In genomic region chr17:74323844-74324243, GRCm38 (mm10) we compare ENCODE assay signal across 8 mouse cellular contexts. TPM values are rescaled to one million over a fixed set of nuclear protein-coding genes. Genes with fewer than 3 reads are reported as not detected.
DNase-seq lines count a peak whose midpoint lies in the region; ATAC-seq and TF ChIP-seq lines count a peak whose summit lies in the region.

Dpy30 (minus strand) TSS chr17:74323944.

- no peak for DNase-seq in cerebellum, adult 2 months
- DNase-seq in Patski (ENCODE audit: low read depth, low spot score), result no peak
- DNase-seq in liver, embryonic 14.5 days (ENCODE audit: low read depth in 3 of 3, low spot score in 3 of 3), result no peak
- no peak for DNase-seq in spleen, adult 12 weeks (ENCODE audit: low spot score)
- no peak for DNase-seq in cerebellum, postnatal 25 days

- TF ChIP-seq EP300 in liver, embryonic 14.5 days (IDR thresholded peaks at IDR 0.05; ENCODE audit: low read depth), result no peak

- POLR2A ChIA-PET in Patski (lab: Charles Lee), result no interaction called here

- no peaks in the 10 kb centered on the region for H3K27me3 ChIP-seq in cerebellum, adult 2 months (ENCODE audit: control insufficient read depth, insufficient read depth, low read length)
- no peaks in the 10 kb centered on the region for H3K27me3 ChIP-seq in Patski
- no peaks in the 10 kb centered on the region for H3K27me3 ChIP-seq in forebrain, embryonic 16.5 days (replicated peaks; ENCODE audit: control insufficient read depth, insufficient read depth, low read length)
- no peaks in the 10 kb centered on the region for H3K27me3 ChIP-seq in hindbrain, embryonic 13.5 days
- H3K27me3 ChIP-seq in liver, embryonic 14.5 days (ENCODE audit: control insufficient read depth, insufficient read depth, low read length), result no peaks in the 10 kb centered on the region

- no peaks in the 10 kb centered on the region for H3K4me1 ChIP-seq in cerebellum, adult 2 months (ENCODE audit: control insufficient read depth, insufficient read depth, low read length)
- no peaks in the 10 kb centered on the region for H3K4me1 ChIP-seq in forebrain, embryonic 16.5 days (replicated peaks; ENCODE audit: control insufficient read depth, insufficient read depth, low read length)
- no peaks in the 10 kb centered on the region for H3K4me1 ChIP-seq in hindbrain, embryonic 13.5 days (replicated peaks)
- no peaks in the 10 kb centered on the region for H3K4me1 ChIP-seq in liver, embryonic 14.5 days (replicated peaks; ENCODE audit: control insufficient read depth in 2 of 2, insufficient read depth in 2 of 2, low read length in 1 of 2)

- H3K36me3 ChIP-seq in forebrain, embryonic 16.5 days (ENCODE audit: control insufficient read depth, insufficient read depth), result no peaks in the 10 kb centered on the region
- no peaks in the 10 kb centered on the region for H3K36me3 ChIP-seq in hindbrain, embryonic 13.5 days
- no peaks in the 10 kb centered on the region for H3K36me3 ChIP-seq in liver, embryonic 14.5 days (replicated peaks; ENCODE audit: control insufficient read depth, insufficient read depth, low read depth)

- no peak for TF ChIP-seq POLR2A in cerebellum, adult 2 months (IDR thresholded peaks at IDR 0.05; ENCODE audit: borderline replicate concordance, insufficient read depth, low read length)

- whole genome bisulfite sequencing in cerebellum, adult 2 months, result 79% methylated on average over 2 of the region's 2 CpGs
- 83% methylated on average over 2 of the region's 2 CpGs for WGBS in forebrain, embryonic 16.5 days
- 84% methylated on average over 2 of the region's 2 CpGs for whole genome bisulfite sequencing in hindbrain, embryonic 13.5 days
- WGBS in liver, embryonic 14.5 days (ENCODE audit: insufficient replicate concordance), result 66% methylated on average over 2 of the region's 2 CpGs

- no peak for TF ChIP-seq CTCF in cerebellum, adult 2 months (IDR thresholded peaks at IDR 0.05; ENCODE audit: borderline replicate concordance, insufficient read depth, low read depth, low read length)
- no peak for TF ChIP-seq CTCF in Patski (IDR thresholded peaks at IDR 0.05)
- TF ChIP-seq CTCF in liver, embryonic 14.5 days (IDR thresholded peaks at IDR 0.05; ENCODE audit: low read depth), result no peak

- H3K9me3 ChIP-seq in forebrain, embryonic 16.5 days (ENCODE audit: control insufficient read depth, low read length), result no peaks in the 10 kb centered on the region
- H3K9me3 ChIP-seq in hindbrain, embryonic 13.5 days, result no peaks in the 10 kb centered on the region
- no peaks in the 10 kb centered on the region for H3K9me3 ChIP-seq in liver, embryonic 14.5 days (ENCODE audit: control insufficient read depth, low read length)

- CTCF ChIA-PET in Patski (lab: Charles Lee), result no interaction called here

- no peak within 1 kb of the TSS for H3K27ac ChIP-seq in cerebellum, adult 2 months (ENCODE audit: insufficient read depth, low read length)
- no peak within 1 kb of the TSS for H3K27ac ChIP-seq in forebrain, embryonic 16.5 days (ENCODE audit: low read length)
- no peak within 1 kb of the TSS for H3K27ac ChIP-seq in hindbrain, embryonic 13.5 days
- no peak within 1 kb of the TSS for H3K27ac ChIP-seq in liver, embryonic 14.5 days

- no peak within 1 kb of the TSS for H3K4me3 ChIP-seq in cerebellum, adult 2 months (replicated peaks; ENCODE audit: insufficient read depth, low read depth, low read length)
- no peak within 1 kb of the TSS for H3K4me3 ChIP-seq in forebrain, embryonic 16.5 days (replicated peaks; ENCODE audit: low read length)
- no peak within 1 kb of the TSS for H3K4me3 ChIP-seq in hindbrain, embryonic 13.5 days
- no peak within 1 kb of the TSS for H3K4me3 ChIP-seq in liver, embryonic 14.5 days (ENCODE audit: insufficient read depth in 1 of 2, low read depth in 2 of 2, low read length in 2 of 2)

- no peak within 1 kb of the TSS for H3K4me2 ChIP-seq in forebrain, embryonic 16.5 days (ENCODE audit: low read length)
- H3K4me2 ChIP-seq in hindbrain, embryonic 13.5 days, result no peak within 1 kb of the TSS
- H3K4me2 ChIP-seq in liver, embryonic 14.5 days (ENCODE audit: low read depth), result no peak within 1 kb of the TSS

- ATAC-seq in cerebellum, adult (ENCODE audit: insufficient number of reproducible peaks, low FRiP score, low TSS enrichment), result no peak
- ATAC-seq in Patski, result no peak
- no peak for ATAC-seq in forebrain, embryonic 16.5 days
- ATAC-seq in hindbrain, embryonic 13.5 days (ENCODE audit: low FRiP score), result no peak
- ATAC-seq in liver, embryonic 14.5 days (ENCODE audit: insufficient read depth), result no peak

- in situ Hi-C loops in Patski (cut with MboI; ENCODE audit: low pct_unique_long_range_greater_than_20kb), result no loop called here

- H3K9ac ChIP-seq in forebrain, embryonic 16.5 days (replicated peaks; ENCODE audit: low read depth, low read length), result no peak within 1 kb of the TSS
- H3K9ac ChIP-seq in hindbrain, embryonic 13.5 days, result no peak within 1 kb of the TSS
- no peak within 1 kb of the TSS for H3K9ac ChIP-seq in liver, embryonic 14.5 days (replicated peaks)

RNA-seq across cellular contexts. Expression of gene Dpy30, which starts in this region (rescaled TPM):
- polyA plus RNA-seq in cerebellum, adult 2 months (2012; rRNA removed), result 81.3 and 91.6 TPM in 2 replicates
- polyA plus RNA-seq in Patski (2021), result 97.9 TPM
- 180 and 189 TPM in 2 replicates for polyA plus RNA-seq in forebrain, embryonic 16.5 days (2015; fragmentation: Nextera tagmentation; extraction: Ambion mirVana)
- 215 and 218 TPM in 2 replicates for polyA plus RNA-seq in hindbrain, embryonic 13.5 days (2015; fragmentation: Nextera tagmentation; extraction: Ambion mirVana)
- 71.4 and 104 TPM in 2 replicates for polyA plus RNA-seq in liver, embryonic 14.5 days (2012; rRNA removed)
- polyA plus RNA-seq in liver, embryonic 14.5 days (2014; fragmentation: Nextera tagmentation; extraction: Ambion mirVana), result 145 and 149 TPM in 2 replicates
